Mouse (Mus musculus) spleen, postnatal 36 days (tissue): ENCODE results near the gene Nkx3-2.

Source experiments
- DNase-seq, 2 experiments: peaks; one replicate each; pipeline ENCODE4 v3.0.0; 2022; ENCODE audit warnings: low spot score in 2 of 2, mixed read lengths in 1 of 2

The Nkx3-2 gene

DNA sequence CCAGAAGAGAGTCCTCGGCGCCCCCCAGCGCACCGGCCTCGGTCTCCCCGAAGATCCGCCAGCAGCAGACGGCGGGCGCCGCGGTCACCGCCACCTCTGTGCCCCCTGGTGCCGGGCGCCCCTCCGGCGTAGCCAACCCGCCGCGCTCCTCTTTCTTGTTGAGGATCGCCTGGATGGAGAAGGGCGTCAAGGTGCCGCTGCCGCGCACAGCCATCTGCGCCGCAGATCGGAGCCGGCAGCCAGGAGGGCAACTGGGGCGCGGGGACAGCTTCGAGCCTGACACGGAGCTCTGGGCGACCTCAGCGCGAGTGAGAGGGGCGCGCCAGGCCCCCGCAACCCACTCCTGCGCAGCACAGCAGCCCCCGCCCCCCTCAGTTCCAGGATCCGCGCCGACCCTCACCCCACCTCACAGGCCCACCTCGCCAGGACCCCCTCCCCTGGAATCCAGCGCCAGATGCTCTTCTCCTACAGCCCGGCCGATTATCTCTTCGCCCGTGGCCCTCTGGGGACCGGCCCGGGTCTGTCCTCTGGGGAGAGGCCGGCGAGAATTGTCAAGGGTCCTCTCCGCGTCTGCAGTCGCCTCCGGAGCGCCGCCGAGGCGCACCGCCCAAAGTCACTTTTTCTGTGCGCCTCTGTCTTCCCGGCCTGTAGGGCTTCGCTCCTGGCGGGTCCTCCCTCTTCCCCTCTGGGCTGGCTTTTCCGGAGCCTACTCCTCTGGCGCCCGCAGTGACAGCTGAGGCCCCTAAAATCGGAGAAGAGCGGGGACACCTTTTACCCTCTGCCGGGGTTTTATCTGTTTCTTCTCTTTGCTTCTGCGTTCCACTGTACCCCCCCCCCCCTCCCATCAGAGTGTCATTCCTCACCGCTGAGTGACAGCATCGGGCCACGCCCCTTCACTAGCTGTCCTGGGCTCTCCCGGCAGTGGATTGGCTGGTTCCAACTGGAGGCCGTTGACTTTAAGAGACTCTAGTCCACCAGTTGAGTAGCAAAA, at the start of gene Nkx3-2:
Nkx3-2 (minus strand) TSS at position 771 of the 991 bp plus-strand sequence.
- DNase-seq: peak in 1 of 2 experiments; percentile 23

DNA sequence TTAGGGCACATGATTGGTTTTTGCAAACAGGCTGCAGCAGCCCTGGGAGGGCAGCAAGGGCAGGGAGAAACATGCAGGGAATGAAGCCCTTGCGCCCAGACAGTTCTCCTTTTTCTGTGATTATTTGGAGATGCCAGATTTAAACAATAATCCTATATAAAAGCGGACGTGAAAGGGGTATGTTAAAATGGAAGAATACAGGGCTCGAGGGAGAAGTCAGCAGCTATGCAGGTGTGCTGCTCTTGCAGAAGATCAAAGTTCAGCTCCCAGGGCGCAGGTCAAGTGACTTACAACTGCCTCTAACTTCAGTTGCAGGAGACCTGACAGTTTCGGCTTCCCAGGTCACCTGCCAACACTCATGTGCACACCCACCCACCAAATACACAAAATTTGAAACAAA, 48.2 kb upstream of the Nkx3-2 start:
- DNase-seq: no peak

DNA sequence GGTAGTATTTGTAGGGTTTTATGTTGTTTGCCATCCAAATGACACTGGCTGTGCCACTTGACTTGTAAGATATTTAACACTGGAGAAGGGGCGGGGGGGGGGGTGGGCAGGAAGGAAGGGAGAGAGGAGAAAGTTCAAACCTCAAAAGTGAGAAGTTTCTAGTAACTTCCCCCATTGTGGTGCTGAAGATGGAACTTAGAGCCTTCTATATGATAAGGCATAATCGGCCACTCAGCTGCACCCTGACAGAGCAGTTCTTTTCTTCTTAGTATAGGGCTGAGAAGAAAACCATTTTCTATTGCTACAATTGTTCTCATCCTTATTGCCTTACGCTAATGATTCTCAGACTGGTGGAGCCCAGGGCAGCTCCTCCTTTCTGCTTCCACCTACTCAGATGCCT, 47.0 kb upstream of the Nkx3-2 start:
- no peak for DNase-seq

DNA sequence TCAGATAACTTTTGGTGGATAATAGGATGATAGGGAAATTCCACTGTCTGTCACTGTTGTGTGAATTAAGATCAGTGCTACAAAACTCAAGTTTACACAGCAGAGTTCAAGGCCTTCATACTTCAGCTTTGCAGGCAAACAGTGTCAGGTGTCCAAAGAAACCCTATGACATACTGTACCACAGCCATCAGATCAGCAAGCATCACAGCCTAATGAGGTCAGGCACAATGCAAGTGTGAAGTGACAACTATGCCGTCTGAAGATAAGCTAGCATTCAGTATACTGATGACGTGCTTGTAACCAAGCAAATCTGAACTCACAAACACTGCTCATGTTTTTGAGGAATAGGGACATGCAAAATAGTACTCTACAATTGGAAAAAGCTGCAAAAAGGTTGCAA, 43.1 kb upstream of the Nkx3-2 start:
- no peak for DNase-seq

DNA sequence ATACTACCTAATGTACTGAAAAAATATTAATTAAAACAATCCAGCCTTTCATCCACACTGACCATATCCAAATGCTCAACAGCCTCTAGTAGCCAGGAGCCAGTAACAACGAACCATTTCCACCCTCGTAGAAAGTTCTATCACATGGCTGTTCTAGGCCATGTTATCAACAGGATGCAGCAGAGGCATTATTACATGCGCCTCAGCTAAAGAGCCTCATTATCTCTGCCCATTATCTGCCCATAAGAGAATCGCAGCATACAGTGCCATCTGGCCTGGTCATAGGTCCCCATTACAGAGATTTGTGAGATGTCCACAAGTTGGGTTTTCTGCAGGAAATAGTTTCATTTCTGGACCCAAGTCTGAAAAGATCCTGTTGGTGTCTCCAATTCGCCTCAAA, 41.9 kb upstream of the Nkx3-2 start:
- DNase-seq: no peak

DNA sequence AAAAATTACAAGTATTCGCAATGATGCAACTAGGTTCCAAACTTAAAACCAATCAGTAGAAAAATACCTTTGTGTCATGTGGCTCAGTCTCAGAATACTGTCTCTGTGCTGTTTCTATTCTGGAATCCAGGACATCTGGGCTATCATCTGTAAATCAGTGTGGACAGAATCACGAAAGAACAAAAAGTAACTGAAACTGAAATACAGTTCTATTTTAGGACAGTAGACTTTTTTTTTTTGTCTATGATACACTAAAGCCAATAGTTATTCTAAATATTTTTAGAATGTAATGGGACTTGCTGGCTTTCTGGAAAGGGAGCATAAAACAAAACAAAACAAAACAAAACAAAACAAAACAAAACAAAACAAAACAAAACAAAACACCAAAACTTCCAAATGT, 40.8 kb upstream of the Nkx3-2 start:
- no peak for DNase-seq

DNA sequence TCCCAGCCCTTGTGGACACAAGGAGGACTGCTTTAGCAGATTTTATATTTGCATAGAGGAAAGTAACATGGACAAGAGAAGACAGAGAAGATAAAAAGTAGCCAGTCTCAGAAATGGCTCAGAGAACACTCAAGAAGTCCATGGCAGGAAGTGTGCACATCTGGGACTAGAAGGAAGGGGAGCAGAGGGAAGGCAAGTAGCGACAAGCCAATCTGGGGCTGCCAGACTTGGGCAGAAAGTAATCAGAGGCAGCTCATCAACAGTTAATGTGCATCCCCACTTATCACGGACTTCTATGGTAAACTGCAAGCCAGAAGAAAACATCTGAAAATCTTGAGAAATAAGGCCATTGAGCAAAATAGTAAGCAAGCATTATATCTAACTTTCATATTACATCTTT, 40.3 kb upstream of the Nkx3-2 start:
- no peak for DNase-seq

DNA sequence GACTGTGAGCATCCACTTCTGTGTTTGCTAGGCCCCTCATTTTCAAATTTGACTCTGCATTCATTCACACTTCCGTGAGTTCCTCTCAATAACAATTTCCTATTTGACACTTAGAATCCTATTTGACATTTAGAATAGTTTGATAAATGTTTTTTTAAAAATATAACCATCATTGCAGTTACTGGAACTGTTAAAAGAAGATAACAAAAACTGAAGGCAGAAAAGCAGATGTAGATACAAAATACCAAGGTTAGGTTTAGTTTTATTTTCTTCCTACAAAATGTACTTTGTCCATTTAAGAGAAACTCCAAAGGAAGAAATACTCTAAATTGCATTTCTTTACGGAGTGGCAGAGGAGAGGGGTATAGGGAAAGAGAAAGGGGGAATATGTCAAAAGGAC, 37.3 kb upstream of the Nkx3-2 start:
- DNase-seq: no peak

DNA sequence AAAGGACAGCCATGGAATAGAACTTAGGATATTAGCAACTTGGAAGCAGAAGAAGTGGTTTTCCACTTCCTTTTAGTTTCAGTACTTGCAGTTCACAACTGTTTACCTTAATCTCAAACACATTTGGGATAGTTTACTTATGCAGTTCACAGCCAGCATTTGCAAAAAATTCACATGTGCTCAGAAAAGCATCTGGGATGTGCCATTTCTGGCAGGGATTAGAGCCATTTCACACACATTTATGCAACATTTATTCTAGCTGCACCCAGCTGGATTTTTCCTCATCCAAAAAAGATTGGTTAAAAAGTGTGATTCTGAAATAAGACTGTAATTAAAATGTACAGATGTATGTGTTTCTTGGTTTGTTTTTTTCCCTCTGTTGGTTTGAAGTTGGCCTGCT, 30.1 kb upstream of the Nkx3-2 start:
- DNase-seq: no peak

DNA sequence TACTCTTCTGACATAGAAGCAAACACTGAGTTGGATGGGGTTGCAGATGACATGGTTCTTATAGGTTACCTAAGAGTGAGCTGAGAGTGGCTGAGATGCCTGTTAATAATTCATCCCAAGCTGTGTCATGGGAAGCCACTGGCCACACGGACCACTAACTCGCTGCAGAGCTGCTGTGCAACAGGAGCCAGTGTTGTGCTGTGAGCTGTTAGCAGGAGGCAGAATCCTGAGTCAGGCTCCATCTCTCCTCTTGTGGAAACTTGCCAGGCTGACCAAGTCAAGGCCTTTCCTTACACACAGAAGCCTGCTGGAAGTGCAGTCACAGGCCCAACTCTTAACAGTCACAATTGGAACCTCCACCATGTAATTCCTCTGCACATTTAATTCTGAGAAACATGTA, 26.2 kb upstream of the Nkx3-2 start:
- DNase-seq: no peak

DNA sequence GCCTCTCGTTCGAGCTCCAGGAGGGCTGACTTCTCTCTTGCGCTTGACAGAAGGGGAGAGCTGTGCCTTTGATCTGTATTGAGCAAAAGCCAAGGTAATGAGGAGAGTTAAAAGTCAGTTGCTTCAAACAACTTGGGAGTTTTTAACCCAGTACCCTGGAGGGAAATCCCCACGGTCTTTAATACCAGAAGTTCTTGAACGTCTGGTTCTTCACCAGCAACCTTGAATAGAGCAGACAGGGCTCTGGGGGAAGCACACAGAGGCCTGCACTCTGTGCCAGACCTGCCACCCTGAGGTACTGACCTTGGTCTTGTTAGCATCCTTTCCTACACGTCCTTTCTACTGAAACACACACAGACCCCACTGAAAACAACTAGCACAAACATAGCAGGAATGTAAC, 24.6 kb upstream of the Nkx3-2 start:
- no peak for DNase-seq

DNA sequence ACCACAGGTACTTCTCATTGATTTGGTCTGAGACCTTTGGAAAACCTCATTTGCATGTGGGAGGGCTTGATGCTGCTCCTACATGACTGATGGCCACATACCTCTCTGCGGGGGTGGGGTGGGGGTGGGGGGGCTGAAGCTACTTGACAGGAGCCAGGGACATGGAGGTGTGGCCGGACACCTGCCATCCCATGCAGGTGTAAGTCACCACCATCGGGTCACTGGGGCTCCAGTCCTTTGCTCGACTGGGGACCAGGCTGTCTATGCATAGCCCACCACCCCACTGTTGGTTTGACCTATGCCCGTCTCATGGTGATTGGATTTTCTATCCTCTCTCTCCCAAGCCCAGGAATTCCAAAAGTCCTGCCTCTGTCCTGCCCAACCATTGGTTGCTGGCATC, 17.6 kb upstream of the Nkx3-2 start:
- DNase-seq: no peak

DNA sequence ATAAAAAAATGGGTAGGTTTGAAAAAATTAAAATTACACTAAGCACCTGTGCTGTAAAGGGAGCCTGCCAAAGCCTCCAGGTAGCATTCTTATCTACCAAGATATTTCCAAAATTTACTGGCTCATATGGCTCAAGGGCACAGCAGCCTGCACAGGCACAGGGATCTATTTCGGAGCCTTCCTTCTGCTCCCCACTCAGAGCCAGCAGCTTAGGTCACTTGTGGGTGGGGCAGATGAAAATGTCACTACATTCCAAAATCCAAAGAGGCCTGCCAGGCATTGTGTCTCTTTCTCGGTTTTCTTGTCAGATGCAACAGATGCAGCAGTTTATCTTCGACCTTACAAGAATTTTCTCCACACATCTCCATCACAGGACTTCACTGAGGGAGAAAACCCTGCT, 15.7 kb upstream of the Nkx3-2 start:
- DNase-seq: no peak

DNA sequence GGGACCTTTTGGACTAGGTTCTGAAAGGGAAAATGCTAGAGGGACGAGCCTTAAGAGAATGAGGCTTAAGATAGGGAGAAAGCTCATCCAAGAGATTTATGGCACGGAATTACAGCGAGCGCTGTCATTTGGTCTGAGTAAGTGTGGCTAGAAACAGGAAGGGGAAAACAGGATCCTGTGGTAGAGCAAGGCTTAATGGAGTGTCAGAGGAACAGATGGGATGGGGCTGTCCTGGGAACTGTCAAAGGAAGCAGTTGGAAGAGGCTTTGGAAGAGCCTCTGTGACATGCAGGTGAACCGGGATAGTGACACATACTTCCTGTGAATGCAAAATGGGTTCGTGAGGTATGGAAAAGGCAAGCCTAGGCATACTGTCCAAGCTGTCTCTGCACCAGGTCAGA, 11.4 kb upstream of the Nkx3-2 start:
- no peak for DNase-seq

DNA sequence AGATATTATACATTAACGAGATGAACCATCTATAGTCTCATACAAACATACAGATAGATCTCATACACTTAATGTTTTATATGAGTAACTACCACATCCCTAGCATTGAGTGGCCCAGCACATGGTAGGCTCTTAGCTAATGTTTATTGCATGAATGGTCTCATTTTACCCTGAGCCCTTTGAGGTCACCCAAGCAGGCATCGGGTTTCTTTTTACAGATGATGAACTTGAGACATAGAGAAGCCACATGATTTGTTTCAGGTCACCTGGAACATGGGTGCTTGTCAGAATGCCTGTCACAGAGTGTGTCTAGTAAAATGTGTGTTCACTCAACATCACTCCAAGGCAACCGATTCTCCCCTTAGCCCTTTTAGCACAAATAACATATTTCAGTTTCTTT, 11.0 kb upstream of the Nkx3-2 start:
- DNase-seq: no peak

DNA sequence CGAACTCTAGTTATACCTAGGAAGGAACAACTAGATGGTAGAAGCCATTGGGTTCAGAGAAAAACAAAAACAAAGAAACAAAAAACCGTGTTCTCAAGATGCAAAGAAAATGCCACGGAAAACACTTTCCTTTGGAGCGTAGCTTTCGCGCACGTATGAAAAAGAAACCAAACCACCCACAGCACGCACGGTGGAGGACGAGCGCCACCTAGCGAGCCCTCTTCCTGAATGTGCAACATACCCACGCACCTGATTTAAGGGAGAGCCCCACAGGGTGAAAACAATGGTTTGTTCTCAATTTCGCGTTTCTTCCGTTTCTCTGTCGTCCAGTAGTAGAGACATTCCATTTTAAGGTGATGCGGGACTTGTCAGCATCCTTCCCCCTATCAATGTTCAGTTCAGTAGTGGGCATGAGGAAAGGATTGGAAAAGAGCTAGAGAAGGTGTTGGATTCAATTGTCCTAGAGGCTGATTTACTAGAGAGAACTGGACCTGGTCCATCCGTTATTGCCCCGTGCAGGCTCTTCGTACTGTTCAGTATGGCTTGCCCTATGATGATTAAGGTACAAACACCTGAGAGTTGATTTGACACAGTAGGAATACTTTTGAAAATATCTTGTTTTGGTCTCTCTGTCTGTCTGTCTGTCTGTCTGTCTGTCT, 4.2 kb upstream of the Nkx3-2 start:
- DNase-seq: peak; percentile 69 to 78

DNA sequence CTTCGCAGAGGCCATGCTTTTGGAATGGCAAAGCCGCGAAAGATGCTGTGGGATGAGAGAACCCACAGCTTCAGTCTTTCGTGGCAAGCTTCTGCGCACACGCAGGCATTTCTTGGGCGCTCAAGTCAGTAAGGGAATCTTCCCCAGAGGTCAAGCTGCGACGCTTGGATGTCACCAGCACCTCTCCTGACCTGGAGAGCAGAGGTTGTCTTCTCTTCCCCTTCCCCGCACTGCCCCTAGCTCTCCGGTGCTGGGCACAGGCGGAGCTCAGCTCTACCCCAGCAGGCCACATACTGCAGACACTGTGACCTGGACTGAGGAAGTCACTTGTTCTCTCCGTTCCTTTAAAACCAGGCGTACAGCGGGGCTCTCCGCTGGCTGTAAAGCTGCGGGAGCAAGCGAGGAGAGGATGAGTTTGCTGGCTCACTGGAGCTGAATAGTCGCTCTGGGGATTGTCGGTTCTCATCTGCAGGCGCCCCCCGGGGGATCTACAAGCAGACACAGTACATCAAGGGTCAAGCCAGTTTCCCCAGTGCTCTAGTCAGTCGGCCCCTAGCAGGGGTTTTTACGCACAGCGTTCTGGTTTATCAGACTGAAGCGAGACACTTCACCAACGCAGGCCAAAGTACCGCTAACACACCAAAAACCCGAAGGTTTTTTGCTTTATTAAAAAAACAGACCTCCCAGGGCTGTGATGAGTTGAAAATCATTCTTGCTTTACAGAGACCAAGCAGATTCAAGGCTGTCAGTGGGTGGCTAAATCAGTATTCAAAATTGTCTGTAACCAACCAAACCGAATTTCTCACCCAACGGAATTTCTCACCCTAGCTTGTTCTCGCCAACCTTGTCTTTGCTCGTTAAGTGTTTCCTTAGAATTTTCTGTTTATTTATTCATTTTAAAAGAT, 3.2 kb upstream of the Nkx3-2 start:
- no peak for DNase-seq

DNA sequence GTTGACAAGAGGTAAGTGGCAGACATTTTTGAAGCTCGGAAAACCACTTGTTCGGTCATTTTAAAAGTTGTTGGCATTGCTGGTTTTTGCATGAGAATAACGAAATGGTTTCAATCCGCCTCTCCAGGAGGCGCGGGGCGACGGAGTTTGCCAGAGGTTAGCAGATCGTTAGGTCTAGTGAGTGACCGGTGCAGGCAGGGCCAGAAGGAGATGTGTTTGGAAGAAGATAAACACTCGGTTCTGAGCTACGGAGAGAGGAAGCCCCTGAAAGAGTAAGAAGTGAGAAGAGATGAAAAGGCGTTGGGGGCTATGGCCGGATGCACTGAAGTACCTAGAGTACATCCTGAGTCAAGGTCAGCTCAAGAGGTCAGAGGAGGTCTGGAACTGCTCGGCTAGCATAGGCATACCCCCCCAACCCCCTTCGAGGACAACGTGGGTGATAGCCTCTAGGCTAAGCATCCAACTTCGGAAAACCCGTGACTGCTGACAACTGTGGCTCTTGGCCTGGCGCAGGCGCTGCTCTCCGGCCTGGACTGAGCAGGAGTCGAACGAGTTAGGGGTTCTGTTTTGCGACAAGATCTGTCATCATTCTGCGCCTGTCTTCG, 2.2 kb upstream of the Nkx3-2 start:
- no peak for DNase-seq

DNA sequence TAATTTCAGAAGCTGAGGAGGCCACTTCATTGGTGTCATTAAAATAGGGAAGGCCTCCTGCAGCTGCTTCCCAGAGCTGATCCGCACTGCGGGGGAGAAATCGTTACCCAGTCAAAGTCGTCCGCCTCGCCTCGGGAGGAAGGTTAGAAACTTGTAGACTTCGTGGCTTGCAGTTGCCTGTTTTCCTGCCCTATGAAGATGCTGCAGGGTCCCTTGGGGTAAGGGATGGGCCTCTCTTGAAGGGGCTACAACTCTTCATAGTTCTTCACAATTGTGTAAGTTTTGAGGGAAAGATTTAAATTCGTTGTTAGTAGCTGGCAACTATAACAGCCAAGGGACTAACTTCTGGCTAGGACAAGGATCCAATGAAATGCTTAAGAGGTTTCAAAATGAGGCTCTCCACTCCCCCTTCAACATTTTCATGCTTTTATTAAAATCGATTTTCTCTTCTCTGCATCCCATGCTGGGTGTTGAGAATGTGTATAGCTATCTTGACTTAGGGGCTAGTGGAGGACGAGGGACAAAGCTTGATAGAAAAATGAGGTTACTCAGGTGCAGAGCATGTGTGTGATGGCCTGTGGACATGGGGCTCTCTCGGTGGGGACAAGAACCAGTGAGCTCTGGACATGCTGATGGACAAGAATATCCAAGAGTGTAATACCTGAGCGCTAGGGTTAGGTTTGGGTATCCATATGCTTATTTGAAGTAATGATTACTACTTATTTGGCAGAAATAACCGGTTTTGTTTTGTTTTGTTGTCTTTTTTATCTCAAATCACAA, 1.5 kb upstream of the Nkx3-2 start:
- no peak for DNase-seq

DNA sequence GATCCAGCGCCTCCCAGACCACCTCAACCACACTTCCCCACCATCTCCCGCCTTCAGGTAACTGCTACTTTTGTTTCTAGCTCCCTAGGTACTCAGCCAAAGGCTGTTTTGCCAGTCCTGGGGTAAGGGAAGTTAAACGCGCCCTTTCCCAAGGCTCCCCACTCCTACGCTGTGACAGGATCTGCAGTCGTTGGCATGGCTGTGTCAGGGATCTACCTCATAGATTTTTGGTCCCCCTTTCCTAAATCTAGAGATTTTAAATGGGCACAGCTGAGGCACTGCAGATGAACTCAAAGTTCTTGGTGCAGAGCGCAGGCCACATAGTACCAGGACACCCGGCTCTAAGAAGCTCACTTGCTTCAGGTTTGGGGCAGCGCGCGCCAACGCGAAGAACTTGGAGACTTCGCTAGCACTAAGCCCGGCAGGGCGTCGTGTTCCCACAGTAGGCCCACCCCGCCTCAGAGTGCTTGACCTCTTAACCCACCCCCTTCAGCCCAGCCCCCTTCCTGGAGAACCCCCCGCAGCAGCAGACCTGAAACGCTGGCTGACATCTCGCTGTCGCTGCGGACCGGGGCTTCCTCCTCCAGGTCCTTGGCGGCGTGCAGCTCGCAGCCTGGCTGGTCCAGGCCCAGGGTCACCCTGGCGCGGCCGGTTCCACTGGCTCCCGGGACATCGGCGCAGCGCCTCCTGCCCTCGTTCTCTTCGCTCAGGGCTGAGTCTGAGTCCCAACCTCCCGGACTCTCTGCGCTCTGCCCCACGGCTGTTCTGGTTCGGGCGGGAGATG, 1.2 kb downstream of the Nkx3-2 start:
- DNase-seq: no peak
